Mouse (Mus musculus): ENCODE measurements around the gene Abhd8. TPM values are rescaled to one million over a fixed set of nuclear protein-coding genes. Genes with fewer than 3 reads are reported as not detected.

Gene Abhd8
- total RNA-seq, 1 experiment: 12.2 TPM

DNA sequence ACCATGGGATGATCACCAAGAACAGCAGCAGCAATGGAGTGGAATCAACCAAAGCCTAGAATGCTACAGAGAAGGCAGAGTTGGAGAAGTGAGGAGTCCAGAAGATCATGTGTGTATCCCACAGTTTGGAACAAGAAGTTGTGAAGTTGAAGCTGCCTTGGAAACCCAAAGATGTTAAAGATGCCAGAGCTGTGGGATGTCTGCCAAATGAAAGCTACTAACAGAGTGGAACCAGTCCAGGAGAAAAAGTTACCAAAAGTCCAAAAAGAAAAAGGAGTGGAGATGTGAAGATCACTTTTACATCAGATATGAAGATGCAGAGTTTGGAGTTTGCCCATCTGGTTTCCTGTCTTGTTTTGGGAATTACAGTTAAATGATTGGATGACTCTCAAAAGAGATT is 41.3 kb downstream of the Abhd8 start:
- in situ Hi-C loops (cut with MboI; ENCODE audit: low sequenced_read_pairs in 2 of 2, unreplicated experiment in 2 of 2): no loop called here
- H3K27ac ChIP-seq (ENCODE audit: insufficient read depth, low read depth, low read length, poor library complexity, severe bottlenecking): no peak overlapping the region
- DNase-seq (ENCODE audit: low read depth, low spot score): no peak

DNA sequence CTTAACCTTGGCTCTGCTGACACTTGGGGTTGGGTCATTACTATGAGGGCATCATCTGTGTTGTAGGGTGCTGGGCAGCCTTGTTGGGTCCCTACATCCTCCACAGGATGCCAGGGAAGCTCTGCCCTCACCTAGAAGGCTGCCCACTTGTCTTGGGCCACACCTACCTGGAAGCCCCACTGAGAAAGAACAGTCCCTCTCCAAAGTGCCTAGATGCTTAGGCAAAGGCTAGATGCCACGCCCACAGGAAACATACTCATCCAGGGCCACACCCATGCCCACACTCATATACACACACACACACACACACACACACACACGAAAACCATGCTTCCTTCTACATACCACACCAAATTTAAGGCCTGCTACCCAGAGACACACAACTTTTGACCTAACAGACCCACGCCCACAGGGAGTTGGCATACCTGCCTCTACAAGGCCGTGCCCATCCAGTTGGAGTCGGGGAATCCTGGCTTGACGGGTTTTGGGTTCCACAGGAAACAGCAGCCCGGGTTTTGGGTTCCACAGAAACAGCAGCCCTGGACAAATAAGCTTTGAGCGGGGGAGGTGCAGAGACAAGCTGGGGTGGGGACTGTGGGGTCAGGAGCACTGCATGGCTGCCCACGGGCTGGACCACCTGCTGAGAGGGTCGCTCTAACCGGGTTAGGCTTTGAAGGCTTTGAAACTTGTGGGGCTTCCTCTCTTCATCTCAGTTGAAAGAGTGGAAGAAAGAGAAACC is 51.8 kb downstream of the Abhd8 start:
- TF ChIP-seq MAFK (IDR thresholded peaks at IDR 0.05; ENCODE audit: insufficient read depth, low read depth, low read length) (no peak), HCFC1 (IDR thresholded peaks at IDR 0.05; ENCODE audit: borderline replicate concordance, insufficient read depth, low read length) (no peak), ZNF384 (IDR thresholded peaks at IDR 0.05; ENCODE audit: low read depth, low read length) (no peak), CHD2 (IDR thresholded peaks at IDR 0.05; ENCODE audit: low read depth, low read length) (no peak), ZC3H11A (IDR thresholded peaks at IDR 0.05; ENCODE audit: borderline replicate concordance, low read depth, low read length) (no peak)
- in situ Hi-C loops (cut with MboI; ENCODE audit: low sequenced_read_pairs in 2 of 2, unreplicated experiment in 2 of 2): no loop called here

More for the DNA sequence above, 41.3 kb downstream of the Abhd8 start:
- TF ChIP-seq ZNF384 (IDR thresholded peaks at IDR 0.05; ENCODE audit: low read depth, low read length) (no peak), HCFC1 (IDR thresholded peaks at IDR 0.05; ENCODE audit: borderline replicate concordance, insufficient read depth, low read length) (no peak), MAFK (IDR thresholded peaks at IDR 0.05; ENCODE audit: insufficient read depth, low read depth, low read length) (no peak), CHD2 (IDR thresholded peaks at IDR 0.05; ENCODE audit: low read depth, low read length) (no peak), ZC3H11A (IDR thresholded peaks at IDR 0.05; ENCODE audit: borderline replicate concordance, low read depth, low read length) (no peak)
- Histone ChIP-seq H3K36me3 (ENCODE audit: control insufficient read depth, insufficient read depth, low read length, poor library complexity, severe bottlenecking) (no peaks in the 10 kb centered on the region), H3K9me3 (ENCODE audit: control insufficient read depth, insufficient read depth, low read depth, low read length) (no peaks in the 10 kb centered on the region), H3K9ac (ENCODE audit: insufficient read depth, low read depth, low read length, poor library complexity, severe bottlenecking) (no peak overlapping the region), H3K4me1 (ENCODE audit: control insufficient read depth in 2 of 2, insufficient read depth in 2 of 2, low read length in 2 of 2, poor library complexity in 1 of 2) (no peaks in the 10 kb centered on the region), H3K4me3 (ENCODE audit: insufficient read depth in 1 of 2, low read depth in 1 of 2, low read length in 2 of 2, poor library complexity in 1 of 2, severe bottlenecking in 1 of 2) (no peak overlapping the region)

GRCm38 (mm10) chr8:71408231-71408630 is 55.2 kb downstream of the Abhd8 start:
- no peak overlapping the region for H3K9ac ChIP-seq (ENCODE audit: insufficient read depth, low read depth, low read length, poor library complexity, severe bottlenecking)
- H3K9me3 ChIP-seq (ENCODE audit: control insufficient read depth, insufficient read depth, low read depth, low read length): no peaks in the 10 kb centered on the region
- peaks cover 32% of the 10 kb centered on the region for H3K36me3 ChIP-seq (ENCODE audit: control insufficient read depth, insufficient read depth, low read length, poor library complexity, severe bottlenecking)
- TF ChIP-seq CHD2 (IDR thresholded peaks at IDR 0.05; ENCODE audit: low read depth, low read length) (no peak), MAFK (IDR thresholded peaks at IDR 0.05; ENCODE audit: insufficient read depth, low read depth, low read length) (no peak), ZNF384 (IDR thresholded peaks at IDR 0.05; ENCODE audit: low read depth, low read length) (no peak), HCFC1 (IDR thresholded peaks at IDR 0.05; ENCODE audit: borderline replicate concordance, insufficient read depth, low read length) (no peak), ZC3H11A (IDR thresholded peaks at IDR 0.05; ENCODE audit: borderline replicate concordance, low read depth, low read length) (no peak)
- DNase-seq (ENCODE audit: low read depth, low spot score): no peak
- no peak overlapping the region for H3K27ac ChIP-seq (ENCODE audit: insufficient read depth, low read depth, low read length, poor library complexity, severe bottlenecking)
- in situ Hi-C loops (cut with MboI; ENCODE audit: low sequenced_read_pairs in 2 of 2, unreplicated experiment in 2 of 2): no loop called here
- H3K4me1 ChIP-seq (ENCODE audit: control insufficient read depth in 2 of 2, insufficient read depth in 2 of 2, low read length in 2 of 2, poor library complexity in 1 of 2): peaks cover 4 to 16% of the 10 kb centered on the region in 2 experiments; a peak in 3 of 4 replicates
- no peak overlapping the region for H3K4me3 ChIP-seq (ENCODE audit: insufficient read depth in 1 of 2, low read depth in 1 of 2, low read length in 2 of 2, poor library complexity in 1 of 2, severe bottlenecking in 1 of 2)

More for the DNA sequence above, 51.8 kb downstream of the Abhd8 start:
- no peak overlapping the region for H3K4me3 ChIP-seq (ENCODE audit: insufficient read depth in 1 of 2, low read depth in 1 of 2, low read length in 2 of 2, poor library complexity in 1 of 2, severe bottlenecking in 1 of 2)
- H3K4me1 ChIP-seq (ENCODE audit: control insufficient read depth in 2 of 2, insufficient read depth in 2 of 2, low read length in 2 of 2, poor library complexity in 1 of 2): peaks cover 2 to 6% of the 10 kb centered on the region in 2 experiments; a peak in 1 of 4 replicates
- H3K9ac ChIP-seq (ENCODE audit: insufficient read depth, low read depth, low read length, poor library complexity, severe bottlenecking): no peak overlapping the region
- no peak for DNase-seq (ENCODE audit: low read depth, low spot score)
- H3K9me3 ChIP-seq (ENCODE audit: control insufficient read depth, insufficient read depth, low read depth, low read length): no peaks in the 10 kb centered on the region
- H3K27ac ChIP-seq (ENCODE audit: insufficient read depth, low read depth, low read length, poor library complexity, severe bottlenecking): no peak overlapping the region
- peaks cover 25% of the 10 kb centered on the region for H3K36me3 ChIP-seq (ENCODE audit: control insufficient read depth, insufficient read depth, low read length, poor library complexity, severe bottlenecking)

GRCm38 (mm10) chr8:71407441-71407840 is 56.0 kb downstream of the Abhd8 start:
- no peak overlapping the region for H3K27ac ChIP-seq (ENCODE audit: insufficient read depth, low read depth, low read length, poor library complexity, severe bottlenecking)
- H3K9ac ChIP-seq (ENCODE audit: insufficient read depth, low read depth, low read length, poor library complexity, severe bottlenecking): no peak overlapping the region
- no peak for TF ChIP-seq MAFK (IDR thresholded peaks at IDR 0.05; ENCODE audit: insufficient read depth, low read depth, low read length)
- no peak for TF ChIP-seq ZC3H11A (IDR thresholded peaks at IDR 0.05; ENCODE audit: borderline replicate concordance, low read depth, low read length)
- no peak for TF ChIP-seq CHD2 (IDR thresholded peaks at IDR 0.05; ENCODE audit: low read depth, low read length)
- TF ChIP-seq ZNF384 (IDR thresholded peaks at IDR 0.05; ENCODE audit: low read depth, low read length): no peak
- no peak overlapping the region for H3K4me3 ChIP-seq (ENCODE audit: insufficient read depth in 1 of 2, low read depth in 1 of 2, low read length in 2 of 2, poor library complexity in 1 of 2, severe bottlenecking in 1 of 2)
- no peaks in the 10 kb centered on the region for H3K9me3 ChIP-seq (ENCODE audit: control insufficient read depth, insufficient read depth, low read depth, low read length)
- in situ Hi-C loops (cut with MboI; ENCODE audit: low sequenced_read_pairs in 2 of 2, unreplicated experiment in 2 of 2): no loop called here
- DNase-seq (ENCODE audit: low read depth, low spot score): no peak
- H3K36me3 ChIP-seq (ENCODE audit: control insufficient read depth, insufficient read depth, low read length, poor library complexity, severe bottlenecking): peaks cover 34% of the 10 kb centered on the region
- H3K4me1 ChIP-seq (ENCODE audit: control insufficient read depth in 2 of 2, insufficient read depth in 2 of 2, low read length in 2 of 2, poor library complexity in 1 of 2): peaks cover 4 to 21% of the 10 kb centered on the region in 2 experiments; a peak in 3 of 4 replicates

Other genes starting within 250 kb of the Abhd8 start
- gene Myo9b, start 190.9 kb downstream of the Abhd8 start, total RNA-seq (2012; rRNA removed): 32.1 and 36.1 TPM in 2 replicates
- gene Haus8, start 190.7 kb downstream of the Abhd8 start, total RNA-seq (2012; rRNA removed): 26.3 and 39.3 TPM in 2 replicates
- 112 and 144 TPM in 2 replicates for gene Use1, start 96.8 kb downstream of the Abhd8 start, total RNA-seq (2012; rRNA removed)
- 7.4 and 9.4 TPM in 2 replicates for gene Ocel1, start 92.4 kb downstream of the Abhd8 start, total RNA-seq (2012; rRNA removed)
- gene Nr2f6, start 81.7 kb downstream of the Abhd8 start, total RNA-seq (2012; rRNA removed): 52.8 and 63.1 TPM in 2 replicates
- 2.0 and 2.4 TPM in 2 replicates for gene Ushbp1, start 67.9 kb downstream of the Abhd8 start, total RNA-seq (2012; rRNA removed)
- 40.7 and 47.4 TPM in 2 replicates for gene Babam1, start 66.8 kb downstream of the Abhd8 start, total RNA-seq (2012; rRNA removed)
- 28.9 and 44.5 TPM in 2 replicates for gene Ankle1, start 57.6 kb downstream of the Abhd8 start, total RNA-seq (2012; rRNA removed)
- 135 and 148 TPM in 2 replicates for gene Mrpl34, start 1.3 kb upstream of the Abhd8 start, total RNA-seq (2012; rRNA removed)
- 60.5 and 65.1 TPM in 2 replicates for gene Dda1, start 5.5 kb upstream of the Abhd8 start, total RNA-seq (2012; rRNA removed)
- gene Ano8, start 22.3 kb upstream of the Abhd8 start, total RNA-seq (2012; rRNA removed): 10.6 and 22.3 TPM in 2 replicates
- gene Gtpbp3, start 24.4 kb upstream of the Abhd8 start, total RNA-seq (2012; rRNA removed): 60.4 and 63.8 TPM in 2 replicates
- gene Plvap, start 48.1 kb upstream of the Abhd8 start, total RNA-seq (2012; rRNA removed): 2.0 and 2.5 TPM in 2 replicates
- 2.4 and 2.6 TPM in 2 replicates for gene Ccdc194, start 62.1 kb upstream of the Abhd8 start, total RNA-seq (2012; rRNA removed)
- 135 and 207 TPM in 2 replicates for gene Bst2, start 73.8 kb upstream of the Abhd8 start, total RNA-seq (2012; rRNA removed)
- 50.4 and 58.8 TPM in 2 replicates for gene Mvb12a, start 79.3 kb upstream of the Abhd8 start, total RNA-seq (2012; rRNA removed)
- gene Tmem221, start 95.2 kb upstream of the Abhd8 start, total RNA-seq (2012; rRNA removed): 0.18 and 0.58 TPM in 2 replicates
- not detected in 2 replicates for gene Nxnl1, start 102.9 kb upstream of the Abhd8 start, total RNA-seq (2012; rRNA removed)
- gene Slc27a1, start 105.2 kb upstream of the Abhd8 start, total RNA-seq (2012; rRNA removed): 24.5 and 45.9 TPM in 2 replicates
- 95.6 and 124 TPM in 2 replicates for gene Pgls, start 128.5 kb upstream of the Abhd8 start, total RNA-seq (2012; rRNA removed)
- gene Fam129c, start 134.0 kb upstream of the Abhd8 start, total RNA-seq (2012; rRNA removed): 9.0 and 15.2 TPM in 2 replicates
- gene Colgalt1, start 147.3 kb upstream of the Abhd8 start, total RNA-seq (2012; rRNA removed): 126 and 186 TPM in 2 replicates
- 3.0 and 9.1 TPM in 2 replicates for gene Unc13a, start 208.1 kb upstream of the Abhd8 start, total RNA-seq (2012; rRNA removed)
- 19.0 and 27.3 TPM in 2 replicates for gene Jak3, start 212.6 kb upstream of the Abhd8 start, total RNA-seq (2012; rRNA removed)
- gene Insl3, start 225.6 kb upstream of the Abhd8 start, total RNA-seq (2012; rRNA removed): 3.0 and 5.1 TPM in 2 replicates
- 1.1 and 1.3 TPM in 2 replicates for gene B3gnt3, start 238.1 kb upstream of the Abhd8 start, total RNA-seq (2012; rRNA removed)